Mouse (Mus musculus): ENCODE measurements at regions not wholly inside any gene's neighbourhood (a gene's known extent, or its start where the extent isn't known, plus 50 kb on each side); places are given as distances from the start of the nearest gene placed in this dataset.
"Not testable (repeated sequence)": the region's sequence is repeated elsewhere in the genome, so short reads cannot be mapped to it uniquely, and the experiment has no call there.

- DNase-seq (ENCODE audit: low read depth, low spot score): not testable (repeated sequence)
These were observed 1053.0 kb upstream of the Nova1 start for GRCm38 (mm10) chr12:47871738-47872137.

DNA sequence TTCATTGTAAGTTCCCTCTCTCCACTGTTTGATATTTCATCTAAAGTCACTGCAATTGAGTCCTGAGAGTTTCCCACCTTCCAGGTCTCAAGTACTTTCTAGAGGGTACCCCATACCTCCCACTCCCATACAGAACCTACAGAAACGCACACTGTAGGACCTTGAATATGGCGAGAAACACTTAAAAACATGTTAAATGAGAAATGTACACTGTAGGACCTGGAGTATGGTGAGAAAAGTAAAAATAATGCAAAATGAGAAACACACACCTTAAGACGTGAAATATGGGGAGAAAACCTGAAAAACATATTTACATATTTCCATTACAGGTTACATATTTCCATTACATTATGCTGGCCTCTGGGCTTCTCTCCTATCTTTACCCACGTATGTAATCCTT is 1015.1 kb upstream of the Nova1 start:
- peak; percentile 0 for DNase-seq (ENCODE audit: low read depth, low spot score)
